Mouse (Mus musculus) hindbrain, embryonic 15.5 days (tissue): ENCODE data around the gene 1700030J22Rik. TPM values are rescaled to one million over a fixed set of nuclear protein-coding genes. Genes with fewer than 3 reads are reported as not detected.

Source experiments
- ATAC-seq: fragments of 200-750 bp; cut with Nextera tagmentation; 2 replicates; pipeline ENCODE4 v1.8.0; 2017; ENCODE audit warnings: low read depth, moderate number of reproducible peaks, moderate TSS enrichment; ENCODE audit not compliant: low FRiP score
- H3K27ac ChIP-seq: fragments of 300-500 bp; sonication (generic); replicated peaks from 2 replicates; pipeline ENCODE4 v1.5.1; 2015; ENCODE audit warnings: mild to moderate bottlenecking, inconsistent platforms
- H3K27me3 ChIP-seq: fragments of 300-500 bp; sonication (generic); 2 replicates; pipeline ENCODE4 v1.6.1; 2015; ENCODE audit warnings: control low read depth, inconsistent platforms
- H3K36me3 ChIP-seq: fragments of 300-500 bp; sonication (generic); 2 replicates; pipeline ENCODE4 v1.6.1; 2015; ENCODE audit warnings: control low read depth, inconsistent platforms
- H3K4me1 ChIP-seq: fragments of 300-500 bp; sonication (generic); replicated peaks from 2 replicates; pipeline ENCODE4 v1.6.1; 2015; ENCODE audit warnings: control low read depth, inconsistent platforms
- H3K4me2 ChIP-seq: fragments of 300-500 bp; sonication (generic); 2 replicates; pipeline ENCODE4 v1.6.1; 2015; ENCODE audit warnings: moderate library complexity, mild to moderate bottlenecking, inconsistent platforms
- H3K4me3 ChIP-seq: fragments of 300-500 bp; sonication (generic); 2 replicates; pipeline ENCODE4 v1.5.1; 2015; ENCODE audit warnings: mild to moderate bottlenecking, inconsistent platforms
- H3K9ac ChIP-seq: fragments of 300-500 bp; sonication (generic); 2 replicates; pipeline ENCODE4 v1.6.1; 2015; ENCODE audit warnings: inconsistent platforms
- H3K9me3 ChIP-seq: fragments of 300-500 bp; sonication (generic); 2 replicates; pipeline ENCODE4 v1.6.1; 2016; ENCODE audit warnings: control low read depth, inconsistent platforms
- WGBS: fragments of 180-500 bp; shearing (Covaris S2); methylation state at CpG from one replicate; pipeline ENCODE4 v1.1.7; 2015; 5-methylcytosine and 5-hydroxymethylcytosine counted together
- polyA plus RNA-seq: library from polyadenylated mRNA; unstranded; fragments of >200 nt; fragmentation: Nextera tagmentation; extraction: Ambion mirVana; gene quantifications from 2 replicates; pipeline ENCODE4 v1.2.1, GENCODE M21; 2015

The 1700030J22Rik gene
- polyA plus RNA-seq, 1 experiment from 2014 or later = 8.5 TPM

GRCm38 (mm10) chr8:116946851-116947250 is 31.9 kb downstream of the 1700030J22Rik start:
- Histone ChIP-seq H3K36me3 (no peaks in the 10 kb centered on the region), H3K27ac (no peak overlapping the region), H3K4me3 (no peak overlapping the region), H3K27me3 (no peaks in the 10 kb centered on the region), H3K9me3 (no peaks in the 10 kb centered on the region), H3K4me2 (no peak overlapping the region), H3K9ac (no peak overlapping the region), H3K4me1 (peaks cover 31% of the 10 kb centered on the region)
- no peak for ATAC-seq
- 80% methylated on average over 6 of the region's 6 CpGs for WGBS

GRCm38 (mm10) chr8:116946268-116946838 is 32.4 kb downstream of the 1700030J22Rik start:
- H3K9me3 ChIP-seq = no peaks in the 10 kb centered on the region
- no peaks in the 10 kb centered on the region for H3K27me3 ChIP-seq
- H3K4me2 ChIP-seq = no peak overlapping the region
- no peak overlapping the region for H3K27ac ChIP-seq
- no peak for ATAC-seq
- no peak overlapping the region for H3K9ac ChIP-seq
- WGBS = 78% methylated on average over 21 of the region's 21 CpGs
- no peaks in the 10 kb centered on the region for H3K36me3 ChIP-seq
- no peak overlapping the region for H3K4me3 ChIP-seq
- H3K4me1 ChIP-seq = peaks cover 31% of the 10 kb centered on the region

GRCm38 (mm10) chr8:116945169-116945910 is 33.4 kb downstream of the 1700030J22Rik start:
- Histone ChIP-seq H3K27ac (no peak overlapping the region), H3K36me3 (no peaks in the 10 kb centered on the region), H3K9ac (no peak overlapping the region), H3K4me2 (no peak overlapping the region), H3K4me3 (no peak overlapping the region), H3K9me3 (no peaks in the 10 kb centered on the region), H3K27me3 (no peaks in the 10 kb centered on the region), H3K4me1 (peaks cover 31% of the 10 kb centered on the region)
- no peak for ATAC-seq
- 92% methylated on average over 9 of the region's 9 CpGs for WGBS

GRCm38 (mm10) chr8:116944385-116944696 is 34.4 kb downstream of the 1700030J22Rik start:
- Histone ChIP-seq H3K9me3 (no peaks in the 10 kb centered on the region), H3K4me3 (peak overlapping the region; percentile 73), H3K4me1 (peaks cover 31% of the 10 kb centered on the region), H3K4me2 (peak overlapping the region; percentile 76), H3K27me3 (no peaks in the 10 kb centered on the region), H3K36me3 (no peaks in the 10 kb centered on the region), H3K9ac (peak overlapping the region; percentile 87; the same call in 1 of the 2 replicates), H3K27ac (no peak overlapping the region)
- no peak for ATAC-seq
- 15% methylated on average over 4 of the region's 4 CpGs for WGBS

GRCm38 (mm10) chr8:116943555-116944384 is 35.0 kb downstream of the 1700030J22Rik start:
- peak overlapping the region; percentile 87 for H3K9ac ChIP-seq
- peak overlapping the region; percentile 76 for H3K4me2 ChIP-seq
- H3K4me3 ChIP-seq = peak overlapping the region; percentile 73
- H3K4me1 ChIP-seq = peaks cover 31% of the 10 kb centered on the region
- whole genome bisulfite sequencing = under 1% methylated on average over 61 of the region's 62 CpGs
- H3K9me3 ChIP-seq = no peaks in the 10 kb centered on the region
- peak overlapping the region; percentile 78 for H3K27ac ChIP-seq
- H3K36me3 ChIP-seq = no peaks in the 10 kb centered on the region
- ATAC-seq = peak; percentile 82
- H3K27me3 ChIP-seq = no peaks in the 10 kb centered on the region

- peaks cover 31% of the 10 kb centered on the region for H3K4me1 ChIP-seq
- no peaks in the 10 kb centered on the region for H3K9me3 ChIP-seq
- no peaks in the 10 kb centered on the region for H3K36me3 ChIP-seq
- ATAC-seq = peak; percentile 87
- peak within 1 kb of the TSS; percentile 73 for H3K4me3 ChIP-seq
- no peaks in the 10 kb centered on the region for H3K27me3 ChIP-seq
- WGBS = 0% methylated on average over 40 of the region's 46 CpGs
- peak within 1 kb of the TSS; percentile 76 for H3K4me2 ChIP-seq
- peak within 1 kb of the TSS; percentile 87 for H3K9ac ChIP-seq
- peak within 1 kb of the TSS; percentile 78 for H3K27ac ChIP-seq
Measured at GRCm38 (mm10) chr8:116943161-116943554, 35.6 kb downstream of the 1700030J22Rik start, which contains the start of gene Atmin. Atmin (plus strand) TSS chr8:116943393.

GRCm38 (mm10) chr8:116942284-116943058 is 36.3 kb downstream of the 1700030J22Rik start:
- H3K36me3 ChIP-seq = no peaks in the 10 kb centered on the region
- WGBS = 79% methylated on average over 12 of the region's 12 CpGs
- H3K9ac ChIP-seq = no peak overlapping the region
- H3K27ac ChIP-seq = no peak overlapping the region
- no peaks in the 10 kb centered on the region for H3K9me3 ChIP-seq
- peak overlapping the region; percentile 76 for H3K4me2 ChIP-seq
- H3K4me3 ChIP-seq = peak overlapping the region; percentile 73; the same call in 1 of the 2 replicates
- H3K27me3 ChIP-seq = no peaks in the 10 kb centered on the region
- ATAC-seq = peak; percentile 14; the same call in 1 of the 2 replicates
- H3K4me1 ChIP-seq = peaks cover 31% of the 10 kb centered on the region

- 33% methylated on average over 6 of the region's 6 CpGs for WGBS
Measured at GRCm38 (mm10) chr8:116935506-116935905, 43.3 kb downstream of the 1700030J22Rik start.

GRCm38 (mm10) chr8:116934976-116935375 is 43.8 kb downstream of the 1700030J22Rik start:
- Histone ChIP-seq H3K4me3 (no peak overlapping the region), H3K27ac (no peak overlapping the region), H3K27me3 (no peaks in the 10 kb centered on the region), H3K4me2 (no peak overlapping the region), H3K36me3 (no peaks in the 10 kb centered on the region), H3K9ac (no peak overlapping the region), H3K4me1 (no peaks in the 10 kb centered on the region), H3K9me3 (no peaks in the 10 kb centered on the region)
- no peak for ATAC-seq
- WGBS = 99% methylated on average over 4 of the region's 4 CpGs

More at GRCm38 (mm10) chr8:116935506-116935905, 43.3 kb downstream of the 1700030J22Rik start:
- no peaks in the 10 kb centered on the region for H3K27me3 ChIP-seq
- no peak overlapping the region for H3K4me2 ChIP-seq
- no peaks in the 10 kb centered on the region for H3K36me3 ChIP-seq
- no peaks in the 10 kb centered on the region for H3K9me3 ChIP-seq
- no peaks in the 10 kb centered on the region for H3K4me1 ChIP-seq
- no peak overlapping the region for H3K9ac ChIP-seq
- no peak overlapping the region for H3K4me3 ChIP-seq
- H3K27ac ChIP-seq = no peak overlapping the region
- ATAC-seq = no peak

- H3K4me2 ChIP-seq = no peak overlapping the region
- H3K9me3 ChIP-seq = no peaks in the 10 kb centered on the region
- H3K27me3 ChIP-seq = no peaks in the 10 kb centered on the region
- WGBS = 91% methylated on average over 5 of the region's 5 CpGs
- no peaks in the 10 kb centered on the region for H3K36me3 ChIP-seq
- no peak overlapping the region for H3K9ac ChIP-seq
- no peaks in the 10 kb centered on the region for H3K4me1 ChIP-seq
- no peak overlapping the region for H3K27ac ChIP-seq
- H3K4me3 ChIP-seq = no peak overlapping the region
- no peak for ATAC-seq
Measured at GRCm38 (mm10) chr8:116928588-116928987, 50.2 kb downstream of the 1700030J22Rik start.

GRCm38 (mm10) chr8:116927880-116928279 is 50.9 kb downstream of the 1700030J22Rik start:
- Histone ChIP-seq H3K9ac (no peak overlapping the region), H3K27me3 (no peaks in the 10 kb centered on the region), H3K9me3 (no peaks in the 10 kb centered on the region), H3K4me3 (no peak overlapping the region), H3K4me2 (no peak overlapping the region), H3K4me1 (no peaks in the 10 kb centered on the region), H3K36me3 (no peaks in the 10 kb centered on the region), H3K27ac (no peak overlapping the region)
- no peak for ATAC-seq
- WGBS = 88% methylated on average over 9 of the region's 9 CpGs
